Mouse (Mus musculus): ENCODE data around the gene Slit2.
"Not testable (repeated sequence)": the region's sequence is repeated elsewhere in the genome, so short reads cannot be mapped to it uniquely, and the experiment has no call there.

Gene Slit2

GRCm38 (mm10) chr5:48225500-48225899, 242.6 kb downstream of the Slit2 start:
- in situ Hi-C loops (cut with MboI, MseI): no loop called here

- in situ Hi-C loops (cut with MboI, MseI): no loop called here
Observed at GRCm38 (mm10) chr5:48230430-48231080, 247.6 kb downstream of the Slit2 start.

- in situ Hi-C loops (cut with MboI, MseI): no loop called here
Observed at GRCm38 (mm10) chr5:48234728-48235127, 251.8 kb downstream of the Slit2 start.

GRCm38 (mm10) chr5:48235270-48235669, 252.3 kb downstream of the Slit2 start:
- in situ Hi-C loops (cut with MboI, MseI): no loop called here

- in situ Hi-C loops (cut with MboI, MseI): not testable (repeated sequence)
Observed at GRCm38 (mm10) chr5:48240751-48241150, 257.8 kb downstream of the Slit2 start.

GRCm38 (mm10) chr5:48248327-48248726, 265.4 kb downstream of the Slit2 start:
- in situ Hi-C loops (cut with MboI, MseI): no loop called here

- in situ Hi-C loops (cut with MboI, MseI): no loop called here
Observed at GRCm38 (mm10) chr5:48277561-48277960, 294.6 kb downstream of the Slit2 start.

- in situ Hi-C loops (cut with MboI, MseI): no loop called here
Observed at GRCm38 (mm10) chr5:48301186-48301585, 318.2 kb downstream of the Slit2 start.

GRCm38 (mm10) chr5:48315057-48315602, 332.2 kb downstream of the Slit2 start:
- in situ Hi-C loops (cut with MboI, MseI): no loop called here

GRCm38 (mm10) chr5:48320597-48320996, 337.7 kb downstream of the Slit2 start:
- in situ Hi-C loops (cut with MboI, MseI): no loop called here

GRCm38 (mm10) chr5:48326221-48326620, 343.3 kb downstream of the Slit2 start:
- in situ Hi-C loops (cut with MboI, MseI): no loop called here

- in situ Hi-C loops (cut with MboI, MseI): no loop called here
Observed at GRCm38 (mm10) chr5:48327652-48328051, 344.7 kb downstream of the Slit2 start, which contains the start of gene 5730480H06Rik. Gene 5730480H06Rik, plus strand, starts transcription at chr5:48327952.

GRCm38 (mm10) chr5:48329751-48330150, 346.8 kb downstream of the Slit2 start:
- in situ Hi-C loops (cut with MboI, MseI): no loop called here

- in situ Hi-C loops (cut with MboI, MseI): no loop called here
Observed at GRCm38 (mm10) chr5:48330817-48331216, 347.9 kb downstream of the Slit2 start.

GRCm38 (mm10) chr5:48331441-48331840, 348.5 kb downstream of the Slit2 start:
- in situ Hi-C loops (cut with MboI, MseI): no loop called here

GRCm38 (mm10) chr5:48333407-48333806, 350.5 kb downstream of the Slit2 start:
- in situ Hi-C loops (cut with MboI, MseI): no loop called here

- in situ Hi-C loops (cut with MboI, MseI): no loop called here
Observed at GRCm38 (mm10) chr5:48333884-48334513, 351.1 kb downstream of the Slit2 start.

- in situ Hi-C loops (cut with MboI, MseI): no loop called here
Observed at GRCm38 (mm10) chr5:48340808-48341433, 358.0 kb downstream of the Slit2 start.

- in situ Hi-C loops (cut with MboI, MseI): no loop called here
Observed at GRCm38 (mm10) chr5:48345095-48345982, 362.4 kb downstream of the Slit2 start.

GRCm38 (mm10) chr5:48345983-48346648, 363.2 kb downstream of the Slit2 start:
- in situ Hi-C loops (cut with MboI, MseI): no loop called here

GRCm38 (mm10) chr5:48349309-48349708, 366.4 kb downstream of the Slit2 start:
- in situ Hi-C loops (cut with MboI, MseI): no loop called here
